Mouse (Mus musculus): Measurements from ENCODE around the gene Ccr2.

- TF ChIP-seq CTCF (IDR thresholded peaks at IDR 0.05; ENCODE audit: extremely low read depth, insufficient read length, insufficient replicate concordance, low read depth, low read length): no peak
- no peak for TF ChIP-seq POLR2A (IDR thresholded peaks at IDR 0.05; ENCODE audit: low read depth, low read length)
Observed at GRCm38 (mm10) chr9:124126373-124126772, 24.6 kb downstream of the Ccr2 start.

Data from small intestine, adult 2 months (tissue).